ENCODE assay signal across 18 mouse cellular contexts in the genomic region with DNA sequence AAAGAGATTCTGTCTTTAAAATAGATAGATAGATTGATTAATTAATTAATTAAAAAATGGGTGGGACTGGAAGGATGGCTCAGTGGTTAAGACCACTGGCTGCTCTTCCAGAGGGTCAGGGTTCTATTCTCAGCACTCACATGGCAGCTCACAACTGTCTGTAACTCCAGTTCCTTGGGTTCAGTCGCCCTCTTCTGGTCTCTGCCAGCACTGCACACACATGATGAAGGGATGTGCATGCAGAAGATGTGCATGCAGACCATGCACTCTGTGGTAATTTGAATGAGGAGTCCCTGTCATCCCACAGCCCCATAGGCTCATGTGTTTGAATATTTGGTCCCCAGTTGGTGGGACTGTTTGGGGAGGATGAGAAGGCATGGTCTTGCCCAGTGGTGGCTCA. TPM values are rescaled to one million over a fixed set of nuclear protein-coding genes. Genes with fewer than 3 reads are reported as not detected.
A peak's percentile ranks its signal among the peaks of the same experiment; 100 is the strongest.
DNase-seq lines count a peak whose midpoint lies in the region; ATAC-seq and TF ChIP-seq lines count a peak whose summit lies in the region.
"Had no signal": no experiment of that assay in that cellular context is flagged by ENCODE, and none has a peak within 500 bp of the region (broad histone marks: within the 10 kb centered on the region; RNA-seq: fewer than 3 reads in every experiment).

No protein-coding gene starts in this region.

- no peak overlapping the region for H3K4me3 ChIP-seq in gastrocnemius, adult 2 months
- H3K4me3 ChIP-seq in lung, embryonic 14.5 days (ENCODE audit: low read depth, low read length): no peak overlapping the region
- no peak overlapping the region for H3K4me3 ChIP-seq in liver, postnatal 0 days (ENCODE audit: low read depth, low read length)
- H3K4me3 ChIP-seq: limb, embryonic 15.5 days had no signal

- no peak for DNase-seq in gastrocnemius, adult 2 months
- no peak for DNase-seq in gastrocnemius, adult 18-20 months (ENCODE audit: low spot score)
- DNase-seq in lung, embryonic 14.5 days: no peak
- DNase-seq in lung, postnatal 36 days: no peak
- DNase-seq in ES-CJ7 (ENCODE audit: low read depth, low spot score): peak; percentile 70
- DNase-seq in liver, postnatal 0 days: no peak
- no peak for DNase-seq in thymus, postnatal 36 days
- no peak for DNase-seq in gastrocnemius, postnatal 14 days
- DNase-seq: cerebellum, postnatal 36 days; gastrocnemius, postnatal 36 days; kidney, postnatal 10 days; right cerebral cortex, adult 18-20 months; thymus, postnatal 14 days had no signal

- H3K36me3 ChIP-seq in lung, embryonic 14.5 days (ENCODE audit: insufficient read depth): no peaks in the 10 kb centered on the region
- no peaks in the 10 kb centered on the region for H3K36me3 ChIP-seq in liver, postnatal 0 days (replicated peaks; ENCODE audit: insufficient read depth, low read length)
- H3K36me3 ChIP-seq: limb, embryonic 15.5 days had no signal

- TF ChIP-seq CTCF in gastrocnemius, adult 2 months (IDR thresholded peaks at IDR 0.05): peak; percentile 28; the same call in 1 of the 2 replicates
- peak; percentile 54 for TF ChIP-seq CTCF in lung, embryonic 14.5 days (IDR thresholded peaks at IDR 0.05; ENCODE audit: low read depth)
- TF ChIP-seq CTCF in liver, postnatal 0 days (IDR thresholded peaks at IDR 0.05; ENCODE audit: low read depth): peak; percentile 41

- H3K9me3 ChIP-seq in lung, embryonic 14.5 days (ENCODE audit: low read depth, low read length): no peaks in the 10 kb centered on the region
- no peaks in the 10 kb centered on the region for H3K9me3 ChIP-seq in liver, postnatal 0 days (ENCODE audit: low read length)
- H3K9me3 ChIP-seq: limb, embryonic 15.5 days had no signal

- H3K27ac ChIP-seq in gastrocnemius, adult 2 months: peak overlapping the region; percentile 76
- H3K27ac ChIP-seq in lung, embryonic 14.5 days (ENCODE audit: low read depth): no peak overlapping the region
- no peak overlapping the region for H3K27ac ChIP-seq in liver, postnatal 0 days (ENCODE audit: low read depth)
- H3K27ac ChIP-seq: limb, embryonic 15.5 days; macrophage had no signal

- no peaks in the 10 kb centered on the region for H3K27me3 ChIP-seq in lung, embryonic 14.5 days (ENCODE audit: insufficient read depth, low read length)
- H3K27me3 ChIP-seq in liver, postnatal 0 days (ENCODE audit: insufficient read depth, low read length): no peaks in the 10 kb centered on the region
- H3K27me3 ChIP-seq: limb, embryonic 15.5 days had no signal

- H3K4me2 ChIP-seq in lung, embryonic 14.5 days: no peak overlapping the region
- H3K4me2 ChIP-seq in liver, postnatal 0 days (ENCODE audit: low read depth, low read length): no peak overlapping the region
- H3K4me2 ChIP-seq: limb, embryonic 15.5 days had no signal

- intact Hi-C loops in gastrocnemius, adult 2 months (cut with DNase I): no loop called here
- intact Hi-C loops in gastrocnemius, postnatal 14 days (cut with DNase I; ENCODE audit: low total_unique reads): no loop called here

- ATAC-seq in lung, embryonic 14.5 days (ENCODE audit: insufficient read depth): no peak
- no peak for ATAC-seq in liver, postnatal 0 days
- ATAC-seq: forebrain, embryonic 14.5 days; hindbrain, embryonic 16.5 days had no signal

- WGBS in lung, embryonic 14.5 days: 59% methylated on average over 1 of the region's 1 CpGs
- WGBS in liver, postnatal 0 days (ENCODE audit: insufficient replicate concordance): 60% methylated on average over 1 of the region's 1 CpGs

- TF ChIP-seq EP300 in liver, postnatal 0 days (IDR thresholded peaks at IDR 0.05; ENCODE audit: low read depth): no peak

- no peaks in the 10 kb centered on the region for H3K4me1 ChIP-seq in lung, embryonic 14.5 days (ENCODE audit: insufficient read depth)
- H3K4me1 ChIP-seq in liver, postnatal 0 days (ENCODE audit: insufficient read depth): peaks cover 4% of the 10 kb centered on the region; the same call in 1 of the 2 replicates

- H3K9ac ChIP-seq in lung, embryonic 14.5 days: no peak overlapping the region
- no peak overlapping the region for H3K9ac ChIP-seq in liver, postnatal 0 days (replicated peaks)
- H3K9ac ChIP-seq: limb, embryonic 15.5 days had no signal

RNA-seq across cellular contexts. Expression of a gene that starts 38.2 kb away (rescaled TPM):
- 10 to 100 TPM; 11.5 to 17.9 TPM for total RNA-seq in gastrocnemius, adult 2 months (2021)
- 10 to 100 TPM; 21.0 to 29.5 TPM for total RNA-seq in gastrocnemius, adult 18-20 months (2021)
- polyA plus RNA-seq in lung, embryonic 14.5 days (2014; fragmentation: Nextera tagmentation; extraction: Ambion mirVana): 2.9 and 3.3 TPM in 2 replicates
- 0.12 TPM in 1 of 2 replicates, not detected in the other for polyA plus RNA-seq in liver, postnatal 0 days (2015; fragmentation: Nextera tagmentation; extraction: Ambion mirVana)
- 10 to 100 TPM; 11.7 to 12.2 TPM for total RNA-seq in gastrocnemius, postnatal 14 days (2021)
- total RNA-seq: neutrophil, adult 5-6 weeks had no signal
